In the genomic region with DNA sequence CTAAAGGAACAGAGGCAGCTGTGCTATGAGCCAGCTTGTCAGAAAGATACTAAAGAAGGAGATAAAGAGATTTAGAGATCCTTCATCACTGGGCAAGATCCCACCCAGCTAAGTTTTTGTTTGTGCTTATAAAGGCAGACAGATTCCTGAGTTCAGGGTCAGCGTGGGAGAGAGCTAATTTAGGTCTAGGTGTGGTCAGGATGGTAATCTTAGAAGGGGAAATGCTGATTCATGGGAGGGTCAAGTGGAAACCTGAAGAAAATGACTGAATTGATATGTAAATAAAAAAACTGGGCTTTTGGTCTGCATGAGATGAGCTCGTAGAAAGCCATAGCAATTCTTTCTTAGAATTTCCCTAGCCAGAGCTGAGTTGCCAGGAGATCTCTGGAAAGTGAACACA, we compare ENCODE assay signal across 32 mouse cellular contexts. TPM values are rescaled to one million over a fixed set of nuclear protein-coding genes. Genes with fewer than 3 reads are reported as not detected.
DNase-seq lines count a peak whose midpoint lies in the region; ATAC-seq lines count a peak whose summit lies in the region.
"Had no signal": no experiment of that assay in that cellular context is flagged by ENCODE, and none has a peak within 500 bp of the region (broad histone marks: within the 10 kb centered on the region; RNA-seq: fewer than 3 reads in every experiment).

No protein-coding gene starts in this region.

- no peaks in the 10 kb centered on the region for H3K36me3 ChIP-seq in heart, embryonic 11.5 days (ENCODE audit: control insufficient read depth, insufficient read depth, low read length)
- H3K36me3 ChIP-seq: embryonic facial prominence, embryonic 13.5 days; embryonic facial prominence, embryonic 15.5 days; forebrain, embryonic 10.5 days; forebrain, embryonic 12.5 days; G1E had no signal

- H3K9me3 ChIP-seq in heart, embryonic 11.5 days (replicated peaks; ENCODE audit: control insufficient read depth, low read length) = no peaks in the 10 kb centered on the region
- H3K9me3 ChIP-seq: embryonic facial prominence, embryonic 13.5 days; embryonic facial prominence, embryonic 15.5 days; forebrain, embryonic 10.5 days; forebrain, embryonic 12.5 days had no signal

- WGBS in heart, embryonic 11.5 days (ENCODE audit: insufficient replicate concordance) = 61% methylated on average over 2 of the region's 2 CpGs

- no peak overlapping the region for H3K9ac ChIP-seq in heart, embryonic 11.5 days (ENCODE audit: low read depth, low read length)
- H3K9ac ChIP-seq: embryonic facial prominence, embryonic 13.5 days; embryonic facial prominence, embryonic 15.5 days; forebrain, embryonic 12.5 days had no signal

- peak; percentile 27 for DNase-seq in heart, adult 11 months
- DNase-seq in 416B (ENCODE audit: low read depth) = peak; percentile 6
- DNase-seq in R1 (ENCODE audit: low read depth, low spot score) = peak; percentile 58
- no peak for DNase-seq in urinary bladder, adult 18-20 months (ENCODE audit: low spot score in 2 of 2)
- DNase-seq: adrenal gland, adult 8-10 months; adrenal gland, postnatal 25 days; cerebellum, adult 11 months; cerebellum, adult 18-20 months; cerebellum, adult 8-10 months; cerebellum, adult 9-11 months; cerebellum, postnatal 14 days; cerebellum, postnatal 36 days; embryo, embryonic 11 days had no signal

- H3K4me1 ChIP-seq in heart, embryonic 11.5 days (ENCODE audit: control insufficient read depth, insufficient read depth, low read length) = no peaks in the 10 kb centered on the region
- H3K4me1 ChIP-seq: embryonic facial prominence, embryonic 13.5 days; embryonic facial prominence, embryonic 15.5 days; forebrain, embryonic 10.5 days; forebrain, embryonic 12.5 days had no signal

- no peak for ATAC-seq in heart, embryonic 11.5 days (replicated peaks; ENCODE audit: insufficient number of reproducible peaks, low FRiP score, low TSS enrichment)
- no peak for ATAC-seq in granulocyte monocyte progenitor cell, adult 5-6 weeks (replicated peaks; ENCODE audit: poor library complexity, severe bottlenecking)
- ATAC-seq: activated CD4-positive, CD25-positive, alpha-beta regulatory T cell, adult 4 months; forebrain, embryonic 14.5 days; forebrain, embryonic 16.5 days; Patski had no signal

- H3K4me2 ChIP-seq in heart, embryonic 11.5 days = no peak overlapping the region
- H3K4me2 ChIP-seq: embryonic facial prominence, embryonic 13.5 days; embryonic facial prominence, embryonic 15.5 days; forebrain, embryonic 12.5 days had no signal

- no peak overlapping the region for H3K27ac ChIP-seq in heart, embryonic 11.5 days (ENCODE audit: low read depth, low read length)
- H3K27ac ChIP-seq: embryonic facial prominence, embryonic 13.5 days; embryonic facial prominence, embryonic 15.5 days; forebrain, embryonic 10.5 days; forebrain, embryonic 12.5 days had no signal

- H3K4me3 ChIP-seq in heart, embryonic 11.5 days (ENCODE audit: low read depth, low read length) = no peak overlapping the region
- H3K4me3 ChIP-seq: embryonic facial prominence, embryonic 13.5 days; embryonic facial prominence, embryonic 15.5 days; erythroblast, embryonic 14.5 days; forebrain, embryonic 10.5 days; forebrain, embryonic 12.5 days had no signal

- no peaks in the 10 kb centered on the region for H3K27me3 ChIP-seq in heart, embryonic 11.5 days (ENCODE audit: control insufficient read depth, insufficient read depth, low read length)
- H3K27me3 ChIP-seq: embryonic facial prominence, embryonic 13.5 days; embryonic facial prominence, embryonic 15.5 days; forebrain, embryonic 12.5 days had no signal

RNA-seq across cellular contexts. Expression of a gene that starts 2.9 kb away (rescaled TPM):
- polyA plus RNA-seq in heart, embryonic 11.5 days (2014; fragmentation: Nextera tagmentation; extraction: Ambion mirVana) = not detected in 2 replicates
- not detected in 2 replicates for total RNA-seq in granulocyte monocyte progenitor cell, adult 5-6 weeks (2014; fragmentation: Nextera tagmentation)
- total RNA-seq in granulocyte monocyte progenitor cell, adult 5-6 weeks (2017) = not detected in 2 replicates
- total RNA-seq: adrenal gland, adult 18-20 months; adrenal gland, postnatal 25 days; adrenal gland, postnatal 4 days; common myeloid progenitor, adult 5-6 weeks; G1E had no signal
- polyA plus RNA-seq: activated CD4-positive, CD25-positive, alpha-beta regulatory T cell, adult 4 months; brain, embryonic 14.5 days; C2C12; embryonic facial prominence, embryonic 11.5 days; embryonic facial prominence, embryonic 13.5 days; embryonic facial prominence, embryonic 15.5 days; erythroblast, embryonic 14.5 days; forebrain, embryonic 10.5 days; forebrain, embryonic 12.5 days; forebrain, embryonic 14.5 days; forebrain, embryonic 16.5 days; frontal cortex, adult 2 months; G1E; Patski had no signal

Comparison
In these comparisons a context has a peak if more than half of its experiments do, and no peak if none do; other contexts are left out.
1. DNase-seq: peak in heart, adult 11 months (single experiment), 416B (single experiment) and R1 (single experiment); none in urinary bladder, adult 18-20 months (0 of 2).